Mouse (Mus musculus): ENCODE results near the gene Camk1d. TPM values are rescaled to one million over a fixed set of nuclear protein-coding genes. Genes with fewer than 3 reads are reported as not detected.

The Camk1d gene
- total and polyA plus RNA-seq, 2 experiments, result 17.0 to 47.7 TPM

- Histone ChIP-seq H3K4me1 (ENCODE audit: control insufficient read depth, insufficient read depth, low read length) (no peaks in the 10 kb centered on the region; the same call in 1 of the 2 replicates), H3K79me2 (ENCODE audit: control insufficient read depth, insufficient read depth, low read length) (no peaks in the 10 kb centered on the region), H3K9ac (ENCODE audit: low read depth, low read length) (no peak overlapping the region), H3K4me3 (ENCODE audit: insufficient read depth, low read depth, low read length) (no peak overlapping the region), H3K27me3 (ENCODE audit: control insufficient read depth, insufficient read depth, low read length) (no peaks in the 10 kb centered on the region), H3K36me3 (ENCODE audit: control insufficient read depth, insufficient read depth, low read length) (no peaks in the 10 kb centered on the region), H3K27ac (replicated peaks; ENCODE audit: insufficient read depth, low read depth, low read length) (no peak overlapping the region)
- 84% methylated on average over 3 of the region's 3 CpGs for WGBS
- no peak for TF ChIP-seq CTCF (IDR thresholded peaks at IDR 0.05; ENCODE audit: low read depth, low read length)
- TF ChIP-seq POLR2A (IDR thresholded peaks at IDR 0.05; ENCODE audit: extremely low read depth, insufficient read depth, low read length), result no peak
- DNase-seq (ENCODE audit: extremely low read depth, low read depth, low spot score), result no peak
These were observed 234.4 kb downstream of the Camk1d start for GRCm38 (mm10) chr2:5479886-5480285.

GRCm38 (mm10) chr2:5478709-5479108, 235.6 kb downstream of the Camk1d start:
- TF ChIP-seq CTCF (IDR thresholded peaks at IDR 0.05; ENCODE audit: low read depth, low read length), result no peak
- TF ChIP-seq POLR2A (IDR thresholded peaks at IDR 0.05; ENCODE audit: extremely low read depth, insufficient read depth, low read length), result no peak
- DNase-seq (ENCODE audit: extremely low read depth, low read depth, low spot score), result peak; percentile 58
- 59% methylated on average over 5 of the region's 5 CpGs for WGBS
- H3K79me2 ChIP-seq (ENCODE audit: control insufficient read depth, insufficient read depth, low read length), result no peaks in the 10 kb centered on the region
- H3K36me3 ChIP-seq (ENCODE audit: control insufficient read depth, insufficient read depth, low read length), result no peaks in the 10 kb centered on the region
- no peak overlapping the region for H3K4me3 ChIP-seq (ENCODE audit: insufficient read depth, low read depth, low read length)
- H3K27me3 ChIP-seq (ENCODE audit: control insufficient read depth, insufficient read depth, low read length), result no peaks in the 10 kb centered on the region
- H3K9ac ChIP-seq (ENCODE audit: low read depth, low read length), result no peak overlapping the region
- H3K4me1 ChIP-seq (ENCODE audit: control insufficient read depth, insufficient read depth, low read length), result no peaks in the 10 kb centered on the region; the same call in 1 of the 2 replicates
- no peak overlapping the region for H3K27ac ChIP-seq (replicated peaks; ENCODE audit: insufficient read depth, low read depth, low read length)

GRCm38 (mm10) chr2:5478256-5478655, 236.1 kb downstream of the Camk1d start:
- Histone ChIP-seq H3K27me3 (ENCODE audit: control insufficient read depth, insufficient read depth, low read length) (no peaks in the 10 kb centered on the region), H3K4me3 (ENCODE audit: insufficient read depth, low read depth, low read length) (no peak overlapping the region), H3K9ac (ENCODE audit: low read depth, low read length) (no peak overlapping the region), H3K27ac (replicated peaks; ENCODE audit: insufficient read depth, low read depth, low read length) (no peak overlapping the region), H3K4me1 (ENCODE audit: control insufficient read depth, insufficient read depth, low read length) (no peaks in the 10 kb centered on the region; the same call in 1 of the 2 replicates), H3K79me2 (ENCODE audit: control insufficient read depth, insufficient read depth, low read length) (no peaks in the 10 kb centered on the region), H3K36me3 (ENCODE audit: control insufficient read depth, insufficient read depth, low read length) (no peaks in the 10 kb centered on the region)
- no peak for TF ChIP-seq POLR2A (IDR thresholded peaks at IDR 0.05; ENCODE audit: extremely low read depth, insufficient read depth, low read length)
- TF ChIP-seq CTCF (IDR thresholded peaks at IDR 0.05; ENCODE audit: low read depth, low read length), result peak; percentile 56
- 97% methylated on average over 4 of the region's 4 CpGs for WGBS
- DNase-seq (ENCODE audit: extremely low read depth, low read depth, low spot score), result peak; percentile 28

- H3K27ac ChIP-seq (replicated peaks; ENCODE audit: insufficient read depth, low read depth, low read length), result no peak overlapping the region
- no peaks in the 10 kb centered on the region for H3K27me3 ChIP-seq (ENCODE audit: control insufficient read depth, insufficient read depth, low read length)
- WGBS, result 96% methylated on average over 1 of the region's 1 CpGs
- no peak overlapping the region for H3K4me3 ChIP-seq (ENCODE audit: insufficient read depth, low read depth, low read length)
- H3K9ac ChIP-seq (ENCODE audit: low read depth, low read length), result no peak overlapping the region
- no peaks in the 10 kb centered on the region for H3K79me2 ChIP-seq (ENCODE audit: control insufficient read depth, insufficient read depth, low read length)
- H3K4me1 ChIP-seq (ENCODE audit: control insufficient read depth, insufficient read depth, low read length), result no peaks in the 10 kb centered on the region; the same call in 1 of the 2 replicates
- TF ChIP-seq CTCF (IDR thresholded peaks at IDR 0.05; ENCODE audit: low read depth, low read length) (no peak), POLR2A (IDR thresholded peaks at IDR 0.05; ENCODE audit: extremely low read depth, insufficient read depth, low read length) (no peak)
- DNase-seq (ENCODE audit: extremely low read depth, low read depth, low spot score), result no peak
- no peaks in the 10 kb centered on the region for H3K36me3 ChIP-seq (ENCODE audit: control insufficient read depth, insufficient read depth, low read length)
These were observed 236.8 kb downstream of the Camk1d start for GRCm38 (mm10) chr2:5477525-5477924.

GRCm38 (mm10) chr2:5469366-5469941, 244.9 kb downstream of the Camk1d start:
- Histone ChIP-seq H3K4me1 (ENCODE audit: control insufficient read depth, insufficient read depth, low read length) (no peaks in the 10 kb centered on the region), H3K27ac (replicated peaks; ENCODE audit: insufficient read depth, low read depth, low read length) (no peak overlapping the region), H3K9ac (ENCODE audit: low read depth, low read length) (no peak overlapping the region), H3K36me3 (ENCODE audit: control insufficient read depth, insufficient read depth, low read length) (no peaks in the 10 kb centered on the region), H3K4me3 (ENCODE audit: insufficient read depth, low read depth, low read length) (no peak overlapping the region), H3K27me3 (ENCODE audit: control insufficient read depth, insufficient read depth, low read length) (no peaks in the 10 kb centered on the region), H3K79me2 (ENCODE audit: control insufficient read depth, insufficient read depth, low read length) (peaks cover 5% of the 10 kb centered on the region; the same call in 1 of the 2 replicates)
- no peak for DNase-seq (ENCODE audit: extremely low read depth, low read depth, low spot score)
- TF ChIP-seq CTCF (IDR thresholded peaks at IDR 0.05; ENCODE audit: low read depth, low read length) (no peak), POLR2A (IDR thresholded peaks at IDR 0.05; ENCODE audit: extremely low read depth, insufficient read depth, low read length) (no peak)
- 91% methylated on average over 4 of the region's 4 CpGs for WGBS

GRCm38 (mm10) chr2:5467537-5467936, 246.8 kb downstream of the Camk1d start:
- TF ChIP-seq CTCF (IDR thresholded peaks at IDR 0.05; ENCODE audit: low read depth, low read length), result no peak
- TF ChIP-seq POLR2A (IDR thresholded peaks at IDR 0.05; ENCODE audit: extremely low read depth, insufficient read depth, low read length), result no peak
- peaks cover 5% of the 10 kb centered on the region; the same call in 1 of the 2 replicates for H3K79me2 ChIP-seq (ENCODE audit: control insufficient read depth, insufficient read depth, low read length)
- no peak overlapping the region for H3K4me3 ChIP-seq (ENCODE audit: insufficient read depth, low read depth, low read length)
- H3K27me3 ChIP-seq (ENCODE audit: control insufficient read depth, insufficient read depth, low read length), result no peaks in the 10 kb centered on the region
- no peak overlapping the region for H3K9ac ChIP-seq (ENCODE audit: low read depth, low read length)
- WGBS, result 72% methylated on average over 2 of the region's 2 CpGs
- no peak for DNase-seq (ENCODE audit: extremely low read depth, low read depth, low spot score)
- H3K4me1 ChIP-seq (ENCODE audit: control insufficient read depth, insufficient read depth, low read length), result no peaks in the 10 kb centered on the region
- H3K36me3 ChIP-seq (ENCODE audit: control insufficient read depth, insufficient read depth, low read length), result no peaks in the 10 kb centered on the region
- H3K27ac ChIP-seq (replicated peaks; ENCODE audit: insufficient read depth, low read depth, low read length), result no peak overlapping the region
